Mouse (Mus musculus): ENCODE data around the gene Auts2. TPM values are rescaled to one million over a fixed set of nuclear protein-coding genes. Genes with fewer than 3 reads are reported as not detected.
A peak's percentile ranks its signal among the peaks of the same experiment; 100 is the strongest.

Gene Auts2
- total RNA-seq, 2 experiments from 2014 or later: 28.8 to 35.3 TPM

DNA sequence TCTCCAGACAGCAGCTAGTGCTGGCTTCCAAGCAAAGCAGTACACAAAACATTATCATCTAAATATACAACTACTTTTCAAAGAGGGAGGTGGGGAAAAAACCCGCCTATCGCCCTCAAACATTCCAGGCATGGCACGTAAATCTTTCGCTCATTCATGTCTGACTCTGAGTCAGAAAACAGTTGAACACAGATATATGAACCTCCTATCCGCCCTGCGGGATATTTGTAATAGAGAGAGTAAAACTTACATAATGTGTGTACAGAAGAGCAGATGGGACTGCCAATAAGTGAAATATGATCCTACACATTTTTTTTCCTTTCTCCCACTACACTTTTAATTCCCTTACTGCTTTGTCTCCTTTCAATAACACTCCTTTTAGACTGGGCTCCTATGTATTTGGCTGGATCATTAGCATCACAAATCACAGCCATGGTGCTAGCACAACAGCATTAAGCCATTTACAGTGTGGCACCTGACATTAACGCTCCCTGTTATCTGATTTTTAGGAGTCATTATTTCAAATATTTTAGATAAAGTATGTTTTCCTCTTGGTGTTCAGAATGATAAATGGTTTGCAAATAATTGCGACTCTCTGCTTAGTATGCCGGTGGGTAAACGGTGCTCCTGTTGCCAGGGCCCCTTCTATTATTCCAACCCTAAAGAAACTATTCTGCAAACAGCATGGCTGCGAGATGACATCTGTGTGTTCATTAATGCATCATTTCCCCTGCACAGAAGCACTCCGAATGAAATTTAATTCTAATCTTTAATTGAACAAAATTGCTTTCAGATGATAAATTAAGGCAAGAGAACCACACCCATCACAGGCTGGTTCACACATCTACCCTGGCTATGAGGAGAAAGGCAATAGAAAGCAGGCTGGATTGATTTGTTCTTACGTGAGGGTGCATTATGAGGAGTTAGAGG lies 252.3 kb downstream of the Auts2 start:
- intact Hi-C loops (cut with DNase I): no loop called here

DNA sequence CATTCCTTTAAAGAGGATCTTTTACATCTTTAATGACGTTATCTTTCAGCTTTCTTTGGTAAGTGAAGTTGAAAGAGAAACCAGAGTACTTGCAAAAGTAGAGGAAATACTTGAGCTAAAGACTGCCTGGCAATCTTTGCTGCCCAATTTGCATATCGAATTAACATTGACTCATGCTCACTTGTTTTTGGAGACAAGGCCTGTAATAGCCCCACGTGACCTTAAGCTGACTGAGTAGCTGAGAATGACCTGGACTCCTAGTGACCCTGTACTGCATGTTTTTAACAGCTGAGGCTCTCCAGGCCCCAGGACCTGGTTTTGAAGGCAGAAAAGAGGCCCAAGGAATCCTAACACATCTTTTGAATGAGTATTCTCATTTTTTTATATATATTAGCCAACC lies 259.4 kb downstream of the Auts2 start:
- DNase-seq: no peak

More for the DNA sequence above, 252.3 kb downstream of the Auts2 start:
- no peak for DNase-seq

DNA sequence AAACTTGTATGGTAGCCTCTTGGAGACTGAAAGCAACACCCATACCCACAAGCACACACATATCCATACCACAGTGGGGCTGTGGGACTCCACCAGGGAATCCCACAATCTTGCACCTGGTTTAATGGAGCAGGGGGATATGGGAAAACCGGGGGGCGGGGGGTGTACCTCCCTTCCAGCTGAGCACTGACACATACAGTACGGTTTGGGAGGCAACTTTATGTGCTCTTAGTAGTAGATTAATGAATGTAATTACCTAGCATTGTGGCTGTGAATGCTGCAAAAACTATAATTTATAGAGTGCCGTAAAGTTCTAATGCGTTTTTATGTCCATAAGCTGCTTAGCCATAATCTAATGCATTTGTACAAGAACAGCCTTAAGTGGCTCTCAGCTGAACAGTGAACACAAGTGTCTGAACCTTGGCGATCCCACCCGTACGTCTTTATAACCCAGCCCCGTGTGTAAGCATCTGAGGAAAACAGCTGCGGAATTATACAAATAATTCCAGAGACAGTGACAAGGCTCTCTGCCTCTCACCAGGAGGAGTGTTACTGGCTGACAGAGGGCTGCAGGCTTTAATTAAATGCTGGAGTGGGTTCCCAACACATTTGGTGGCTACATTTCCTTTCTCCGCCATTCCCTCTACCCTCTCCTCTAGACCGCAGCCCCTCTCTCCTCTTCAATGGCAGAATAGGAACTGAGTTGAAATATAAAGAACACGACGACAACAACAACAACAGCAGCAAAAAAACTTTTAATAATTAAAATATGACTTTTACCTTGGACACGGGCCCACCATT lies 268.8 kb downstream of the Auts2 start:
- no peak for DNase-seq
- intact Hi-C loops (cut with DNase I): no loop called here

More for the DNA sequence above, 259.4 kb downstream of the Auts2 start:
- intact Hi-C loops (cut with DNase I): no loop called here

DNA sequence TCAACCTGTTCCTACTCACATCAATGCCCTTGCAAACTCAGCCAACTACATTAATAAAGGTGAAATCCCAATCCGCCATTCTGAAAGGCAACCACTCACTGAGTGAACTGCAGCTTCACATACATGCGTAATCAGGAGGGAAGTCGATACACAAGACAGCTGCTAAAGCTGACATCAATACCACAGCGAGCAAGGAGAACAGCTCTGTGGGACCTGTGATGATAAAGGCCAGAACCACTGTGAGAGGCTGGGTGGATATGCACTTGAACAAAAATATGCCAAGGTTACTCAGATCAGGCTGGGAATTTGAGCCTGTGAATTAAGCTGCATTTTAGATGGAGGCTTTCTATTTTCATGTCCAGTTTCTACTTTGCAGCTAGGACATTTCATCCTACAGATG lies 271.0 kb downstream of the Auts2 start:
- no peak for DNase-seq
- intact Hi-C loops (cut with DNase I): no loop called here

DNA sequence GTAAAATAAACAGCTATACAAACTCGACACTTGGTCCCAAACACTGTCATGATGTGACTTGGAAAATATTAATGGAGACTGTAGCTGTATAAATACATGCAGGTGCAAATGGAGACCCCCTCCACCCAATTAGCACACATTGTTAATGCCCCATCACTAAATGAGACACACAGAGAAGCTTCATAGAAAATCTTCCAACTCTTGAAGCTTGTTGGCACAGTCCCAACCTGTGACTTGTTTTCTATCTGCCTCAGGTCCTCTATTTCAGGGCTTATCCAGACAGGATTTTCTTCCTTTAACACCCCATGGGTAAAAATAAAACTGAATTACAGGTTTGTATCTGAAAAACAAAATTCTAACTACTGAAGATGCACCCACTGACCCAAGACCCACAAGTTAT lies 272.2 kb downstream of the Auts2 start:
- intact Hi-C loops (cut with DNase I): no loop called here
- no peak for DNase-seq

DNA sequence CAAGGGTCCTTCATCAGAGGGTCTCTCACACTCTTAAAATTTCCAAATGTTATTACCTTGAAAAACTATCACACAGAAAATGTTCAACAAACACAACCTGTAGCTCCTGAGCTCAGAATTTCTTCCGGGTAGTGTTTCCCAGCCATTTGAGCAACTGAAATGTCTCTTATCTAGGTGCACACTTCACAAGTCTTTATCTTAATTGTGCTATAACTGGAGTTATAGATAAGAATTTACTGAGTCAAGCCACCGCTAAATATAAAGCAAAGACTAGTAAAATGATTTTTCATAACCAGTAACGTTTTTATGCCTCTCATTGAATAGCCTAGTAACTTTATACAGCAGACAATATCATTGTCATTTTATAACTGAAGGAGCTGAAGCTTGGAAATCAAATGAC lies 273.1 kb downstream of the Auts2 start:
- intact Hi-C loops (cut with DNase I): no loop called here
- no peak for DNase-seq

DNA sequence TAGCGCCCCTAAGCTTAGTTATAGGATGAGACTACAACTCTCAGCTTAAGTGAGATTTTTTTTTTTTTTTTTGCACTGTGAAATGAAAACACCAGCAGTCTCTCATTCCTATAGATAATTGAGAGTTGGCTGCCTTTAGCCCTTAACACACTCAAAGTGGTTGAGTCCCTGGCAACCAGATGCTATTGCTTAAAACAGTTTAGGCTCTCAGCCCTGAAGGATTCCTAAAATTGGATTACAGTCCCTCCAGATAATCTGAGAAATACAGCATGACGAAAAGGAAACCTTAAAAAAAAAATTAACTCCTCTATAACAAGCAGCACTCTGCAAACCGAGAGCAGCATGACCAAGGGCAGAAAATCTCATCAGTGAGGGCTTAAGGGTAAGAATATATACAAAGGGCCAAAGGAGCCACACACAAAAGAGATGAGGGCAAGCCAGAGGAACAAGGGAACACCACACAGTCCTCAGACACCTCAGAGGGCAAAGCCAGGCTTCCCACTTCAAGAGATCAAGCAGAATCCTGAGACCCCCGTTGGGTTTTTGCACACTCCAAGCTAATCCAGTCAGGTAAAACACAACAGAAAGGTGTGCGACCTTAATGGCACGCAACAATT lies 274.7 kb downstream of the Auts2 start:
- no peak for DNase-seq
- intact Hi-C loops (cut with DNase I): no loop called here

DNA sequence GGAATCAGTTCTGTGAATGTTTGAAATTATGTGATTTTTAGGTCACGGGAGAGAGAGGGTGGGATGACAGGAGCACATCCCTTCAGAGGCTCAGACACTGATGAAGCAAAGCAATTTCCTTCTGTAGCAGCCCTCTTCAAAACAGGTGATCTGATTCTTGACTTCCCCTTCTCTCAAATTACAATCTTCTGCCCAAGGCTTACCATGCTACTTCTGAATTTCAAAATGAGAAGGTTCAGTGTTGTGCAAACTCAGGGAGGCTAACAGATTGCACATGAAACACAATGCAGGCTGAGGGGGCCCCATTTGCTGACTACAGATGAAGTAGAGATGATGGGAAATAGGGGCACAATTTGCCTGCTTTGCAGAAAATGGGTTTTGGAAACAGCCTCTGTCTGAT lies 278.1 kb downstream of the Auts2 start:
- intact Hi-C loops (cut with DNase I): no loop called here
- DNase-seq: no peak

DNA sequence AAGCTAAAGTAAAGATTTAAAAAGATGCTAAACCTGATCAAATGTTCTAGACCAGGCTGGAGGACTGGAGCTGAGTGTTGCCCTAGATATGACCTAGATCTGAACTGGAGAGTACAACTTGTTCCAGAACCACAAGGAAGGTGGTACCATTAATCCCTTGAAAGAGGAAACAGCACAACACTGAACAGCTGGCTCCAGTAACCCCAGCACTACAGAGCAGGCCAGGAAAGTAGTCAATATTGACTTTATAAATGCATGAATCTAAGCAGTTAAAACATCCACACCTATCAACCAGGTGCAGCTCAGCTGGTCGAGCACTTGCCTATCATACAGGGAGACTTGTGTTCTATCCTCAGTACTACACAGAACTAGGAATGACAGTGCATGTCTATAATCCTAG lies 281.4 kb downstream of the Auts2 start:
- intact Hi-C loops (cut with DNase I): no loop called here
- DNase-seq: no peak

DNA sequence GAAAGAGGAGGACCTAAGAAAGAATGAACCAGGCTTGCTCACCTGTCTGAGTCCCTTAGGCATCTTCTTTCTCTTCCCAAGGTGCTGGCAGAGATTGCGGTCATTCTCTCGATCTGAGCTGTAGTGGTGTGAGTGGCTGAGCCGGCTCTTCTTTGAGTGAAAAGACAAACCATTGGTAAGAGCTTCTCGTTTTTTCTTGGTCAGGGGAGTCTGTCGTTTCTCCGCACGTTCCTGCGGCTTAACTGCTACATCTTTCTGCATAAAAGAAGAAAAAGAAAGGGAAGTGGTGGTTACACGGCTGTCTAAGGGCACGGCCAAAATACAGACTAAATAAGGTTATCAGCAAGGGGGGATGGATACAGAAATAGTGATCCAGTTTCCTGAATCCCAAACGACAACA lies 284.3 kb downstream of the Auts2 start:
- intact Hi-C loops (cut with DNase I): no loop called here
- DNase-seq: no peak

DNA sequence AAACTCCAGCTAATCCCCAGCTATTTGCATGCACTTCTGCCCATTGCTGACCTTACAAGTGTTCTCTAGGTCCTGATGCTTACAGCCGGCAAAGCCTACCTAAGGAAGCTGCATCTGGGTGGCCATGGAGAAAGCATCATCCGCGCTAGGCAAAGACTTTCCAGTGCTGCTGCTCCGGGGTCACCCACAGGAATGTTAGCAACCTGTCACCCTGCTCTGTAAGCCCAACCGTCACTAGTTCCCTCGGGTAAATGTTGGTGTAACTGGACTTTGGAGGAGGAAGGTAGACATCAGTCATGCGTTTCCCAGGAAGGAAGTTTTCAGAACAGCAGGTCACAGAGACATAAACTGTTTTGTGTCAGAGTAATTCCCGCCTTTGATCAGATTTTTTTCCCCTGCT lies 287.6 kb downstream of the Auts2 start:
- no peak for DNase-seq
- intact Hi-C loops (cut with DNase I): no loop called here

DNA sequence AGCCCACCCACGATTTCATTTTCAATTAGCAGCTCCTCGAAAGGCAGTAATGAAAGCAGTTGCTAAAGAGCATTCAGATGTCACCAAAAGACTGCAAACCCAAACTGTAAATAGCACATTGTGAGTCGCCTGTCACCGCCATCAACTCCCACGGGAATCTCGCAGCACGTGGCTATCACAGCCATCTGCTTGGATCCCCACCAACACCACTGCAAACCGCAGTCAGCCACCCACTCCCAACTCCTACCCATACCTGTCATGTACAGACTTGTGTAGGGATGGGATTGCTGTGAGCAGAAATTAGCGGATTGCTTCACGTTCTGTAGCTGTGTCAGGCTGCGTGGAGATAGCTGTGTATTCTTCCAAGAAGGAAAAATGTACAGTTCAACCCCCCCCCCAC lies 293.6 kb downstream of the Auts2 start:
- intact Hi-C loops (cut with DNase I): no loop called here
- no peak for DNase-seq

DNA sequence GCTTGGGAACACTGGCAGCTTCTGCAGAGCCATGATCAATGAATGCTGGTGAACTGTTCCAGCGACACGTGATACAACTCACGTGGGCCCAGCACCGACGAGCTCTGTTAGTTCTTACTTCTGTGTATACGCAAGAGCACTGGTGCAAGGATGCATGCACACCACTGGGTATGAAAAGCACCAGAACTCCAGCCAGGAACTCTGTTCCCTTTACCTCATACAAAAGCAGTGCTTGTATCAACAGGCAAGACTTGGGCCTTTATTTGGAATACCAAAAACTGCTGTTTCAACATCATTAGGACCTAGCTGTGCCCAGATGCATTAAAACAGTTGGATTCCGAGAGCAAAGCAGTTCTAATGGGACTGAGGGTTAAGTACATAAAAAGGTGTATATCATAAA lies 295.1 kb downstream of the Auts2 start:
- intact Hi-C loops (cut with DNase I): no loop called here
- DNase-seq: no peak

DNA sequence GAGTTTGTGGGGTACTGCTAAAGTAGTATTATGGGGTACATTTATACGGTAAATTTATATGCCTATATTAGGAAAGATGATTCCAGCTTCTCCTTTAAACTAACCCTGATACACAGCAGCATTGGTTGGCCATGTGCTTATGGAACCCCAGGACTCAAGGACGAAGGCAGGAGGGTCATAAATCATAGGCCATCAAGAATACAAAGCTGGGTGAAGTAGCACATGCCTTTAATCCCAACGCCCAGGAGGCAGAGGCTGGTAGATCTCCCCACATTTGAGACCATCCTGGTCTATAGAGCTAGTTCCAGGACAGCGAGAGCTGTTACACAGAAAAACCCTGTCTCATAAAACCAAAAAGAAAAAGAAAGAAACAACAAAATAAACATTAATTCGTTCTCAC lies 307.7 kb downstream of the Auts2 start:
- intact Hi-C loops (cut with DNase I): loop anchor here (10.0 kb wide), 2 partner anchors 1569 to 1769 kb away; no protein-coding TSS in a partner anchor
- no peak for DNase-seq

DNA sequence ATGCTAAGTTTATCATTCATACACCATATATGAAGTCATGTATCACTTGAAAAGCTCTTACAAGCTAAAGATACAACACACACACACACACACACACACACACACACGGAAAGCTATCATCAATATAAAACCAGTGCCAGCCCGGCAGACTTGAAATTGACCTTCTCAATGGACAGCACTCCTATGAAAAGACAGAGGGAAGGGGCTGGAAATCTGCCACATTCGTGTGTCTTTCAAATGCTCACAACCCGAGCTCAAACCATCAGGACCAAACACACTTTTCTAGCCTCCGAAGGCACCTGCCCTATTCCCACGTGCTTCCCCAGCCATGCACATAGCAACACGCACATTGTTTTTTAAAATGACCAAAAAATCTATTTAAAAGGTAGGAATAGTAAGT lies 308.7 kb downstream of the Auts2 start:
- intact Hi-C loops (cut with DNase I): loop anchor here (5.0 to 10.0 kb wide), 5 partner anchors 203 to 1770 kb away; no protein-coding TSS in a partner anchor
- DNase-seq: no peak

DNA sequence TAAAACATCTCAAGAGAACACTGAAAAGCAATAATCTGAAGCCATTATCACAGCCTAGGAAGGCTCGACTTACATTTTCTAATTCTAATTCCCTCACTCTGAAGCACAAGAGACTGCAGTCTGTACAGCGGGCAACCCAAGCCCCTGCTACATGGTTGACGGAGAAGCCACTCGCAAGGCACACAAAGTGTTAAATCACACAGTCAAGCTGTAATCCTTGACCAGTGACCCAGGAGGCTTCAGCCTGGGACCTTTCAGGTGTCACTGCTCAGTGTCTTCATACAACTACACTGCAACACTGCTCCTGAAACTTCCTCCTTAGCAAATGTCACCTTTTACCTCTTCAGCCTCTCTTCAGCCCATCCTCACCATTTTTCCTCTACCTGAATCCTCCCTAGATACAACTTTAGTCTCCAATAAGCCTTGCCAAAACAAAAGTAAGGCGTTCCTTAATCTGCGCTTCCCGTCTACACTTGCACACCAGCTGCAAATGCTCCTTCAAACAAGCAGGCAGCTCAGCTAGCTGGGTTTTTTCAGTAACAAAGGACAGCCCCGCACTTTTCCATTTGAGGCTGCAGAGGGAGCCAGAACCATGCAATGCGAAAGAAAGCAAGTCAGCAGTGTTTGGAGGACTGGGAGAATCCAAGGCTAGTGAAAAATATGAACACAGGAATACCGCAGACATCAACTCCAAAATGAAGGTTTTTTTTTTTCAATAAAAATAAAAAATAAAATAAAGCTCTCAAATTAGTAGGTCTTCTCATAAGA lies 311.7 kb downstream of the Auts2 start:
- intact Hi-C loops (cut with DNase I): loop anchor here (2.0 to 10.0 kb wide), 6 partner anchors 206 to 1773 kb away; partner anchors contain the start of gene Auts2
- peak; percentile 57 to 64 for DNase-seq

DNA sequence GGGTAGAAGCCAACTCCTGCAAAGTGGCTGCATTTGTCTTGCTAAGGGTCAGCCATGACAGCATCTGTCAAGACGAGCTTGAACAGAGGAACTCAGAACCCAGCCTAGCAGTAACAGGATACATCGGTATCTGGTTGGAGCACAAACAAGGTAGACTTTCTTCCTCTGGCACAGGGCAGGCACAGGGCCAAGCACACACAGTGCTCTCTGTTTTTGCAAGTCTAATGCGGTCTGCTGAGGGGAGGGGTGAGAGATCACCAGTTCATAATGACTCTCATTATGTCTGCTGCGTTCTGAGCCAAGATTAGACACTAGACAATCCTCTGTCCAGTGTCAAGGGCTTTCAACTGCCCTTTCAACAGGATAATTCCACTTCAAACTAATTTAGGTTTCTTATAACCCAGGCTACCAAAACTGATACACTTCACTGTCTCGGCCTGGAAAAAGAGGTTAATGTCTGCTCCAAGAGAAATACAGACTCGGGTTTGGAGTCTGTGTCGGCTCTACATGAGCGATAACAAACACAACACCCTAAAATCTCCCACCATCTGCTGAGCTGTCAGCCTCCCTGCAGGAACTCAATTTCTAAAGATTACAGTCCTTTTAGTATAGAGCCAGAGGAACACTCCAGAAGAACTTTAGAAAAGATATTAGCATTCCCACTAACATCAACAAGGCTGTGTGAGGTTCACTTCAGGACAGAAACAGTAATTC lies 313.3 kb downstream of the Auts2 start:
- intact Hi-C loops (cut with DNase I): loop anchor here (2.0 to 10.0 kb wide), 7 partner anchors 208 to 1775 kb away; partner anchors contain the start of gene Auts2
- DNase-seq: peak; percentile 44 to 51

DNA sequence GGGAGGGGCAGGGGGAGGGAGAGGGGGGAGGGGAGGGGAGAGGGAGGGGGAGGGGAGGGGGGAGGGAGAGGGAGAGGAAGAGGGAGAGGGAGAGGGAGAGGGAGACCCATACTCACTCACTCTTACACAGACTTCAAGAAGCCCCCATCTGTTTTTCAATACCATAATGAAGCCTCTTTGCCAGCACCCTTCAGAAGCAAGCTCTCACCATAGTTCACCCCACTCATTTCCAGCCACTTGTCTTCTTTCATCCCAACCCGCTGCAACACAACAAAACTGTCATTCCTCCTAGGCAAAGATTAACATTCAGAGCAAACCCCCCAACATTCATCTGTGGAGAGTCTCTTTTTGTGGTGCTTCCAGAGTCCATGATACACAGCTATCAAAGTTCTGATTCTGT lies 314.1 kb downstream of the Auts2 start:
- DNase-seq: no peak
- intact Hi-C loops (cut with DNase I): loop anchor here (10.0 kb wide), 1 partner anchor 694 kb away; no protein-coding TSS in a partner anchor

DNA sequence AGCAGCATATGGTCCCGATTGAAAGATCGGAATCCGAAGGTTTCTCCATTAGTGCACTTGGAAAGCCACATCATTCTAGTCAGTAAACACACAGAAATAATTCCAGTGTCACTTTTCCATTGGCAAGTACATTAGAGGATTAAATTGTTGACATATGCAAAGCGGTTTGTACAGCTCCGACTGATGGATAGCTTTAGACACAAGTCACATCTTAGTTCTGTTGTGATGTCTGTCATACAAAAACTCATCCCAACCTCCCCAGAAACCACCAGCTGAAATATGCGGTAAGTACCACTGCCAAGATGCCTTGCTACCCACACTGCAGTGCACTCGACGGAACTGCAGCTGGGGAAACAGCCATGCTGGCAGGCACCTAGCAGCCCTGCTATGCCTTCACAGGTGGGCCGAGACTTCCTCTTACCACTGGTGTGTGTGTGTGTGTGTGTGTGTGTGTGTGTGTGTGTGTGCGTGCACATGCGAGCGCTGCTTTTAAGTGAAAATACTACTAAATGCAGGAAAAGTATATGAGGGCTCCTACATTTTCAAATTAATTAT lies 322.7 kb downstream of the Auts2 start:
- no peak for DNase-seq
- intact Hi-C loops (cut with DNase I): loop anchor here (10.0 kb wide), 1 partner anchor 686 kb away; no protein-coding TSS in a partner anchor
